Mouse (Mus musculus) embryonic stem cell, embryonic (primary cell): ENCODE measurements around the gene Papln.

ENCODE experiments used
- CTCF ChIA-PET, 4 experiments: fragments of 300-600 bp in 2 of 4; fragments of 350-600 bp in 2 of 4; sonication (Branson Sonifier 250); formaldehyde crosslinking; loops; one replicate each; lab custom pipeline; 2022; ENCODE audit warnings: inconsistent platforms in 2 of 4; lab: Charles Lee
- POLR2A ChIA-PET, 4 experiments: fragments of 300-600 bp in 2 of 4; fragments of 350-600 bp in 2 of 4; sonication (Branson Sonifier 250); formaldehyde crosslinking; loops; one replicate each; lab custom pipeline; 2022; ENCODE audit warnings: antibody characterized with exemption in 4 of 4, inconsistent platforms in 1 of 4; lab: Charles Lee

Papln gene

DNA sequence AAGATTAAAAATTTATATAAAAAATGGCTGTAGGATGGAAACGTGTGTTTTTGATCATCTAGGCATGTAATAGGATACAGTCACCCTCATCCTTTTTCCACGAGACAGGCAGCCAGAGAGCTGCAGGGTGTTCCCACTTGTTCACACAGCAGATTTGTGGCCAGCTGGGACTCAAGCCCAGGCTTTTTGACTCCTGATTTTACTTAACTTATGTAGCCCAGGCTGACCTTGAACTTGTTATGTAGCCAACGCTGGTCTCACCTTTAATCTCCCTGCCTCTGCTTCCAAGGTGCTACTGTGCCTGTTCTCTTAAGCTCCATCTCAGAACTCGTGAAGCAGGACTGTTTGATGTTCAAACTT lies 26.3 kb downstream of the Papln start:
- CTCF ChIA-PET, result interaction anchor here in 1 of 4 experiments (0.6 kb wide), 1 partner anchor 27 kb away, joined by 3 read pairs; no protein-coding TSS in a partner anchor
- POLR2A ChIA-PET, result interaction anchor here in 1 of 4 experiments (0.6 kb wide), 1 partner anchor 10 kb away, joined by 3 read pairs; no protein-coding TSS in a partner anchor

DNA sequence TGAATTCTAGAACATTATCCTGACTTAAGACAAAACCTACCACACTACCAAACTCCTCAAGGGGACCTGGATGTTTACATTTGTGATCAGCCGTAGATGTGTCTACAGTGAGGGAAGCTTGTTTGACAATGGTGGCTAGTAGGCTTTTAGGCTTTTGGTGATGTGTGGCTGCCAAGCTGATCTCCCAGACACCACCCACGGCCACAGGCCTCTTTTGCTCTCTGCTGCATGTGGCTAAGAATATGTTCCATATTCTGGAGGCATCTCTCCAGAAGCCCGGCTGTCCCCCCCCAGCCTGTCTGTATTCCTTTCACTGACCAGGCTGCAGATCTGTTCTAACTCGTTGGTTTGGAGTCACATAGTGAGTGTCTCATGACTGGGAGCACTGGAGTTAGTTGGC lies 27.3 kb downstream of the Papln start:
- CTCF ChIA-PET, result no interaction called here

DNA sequence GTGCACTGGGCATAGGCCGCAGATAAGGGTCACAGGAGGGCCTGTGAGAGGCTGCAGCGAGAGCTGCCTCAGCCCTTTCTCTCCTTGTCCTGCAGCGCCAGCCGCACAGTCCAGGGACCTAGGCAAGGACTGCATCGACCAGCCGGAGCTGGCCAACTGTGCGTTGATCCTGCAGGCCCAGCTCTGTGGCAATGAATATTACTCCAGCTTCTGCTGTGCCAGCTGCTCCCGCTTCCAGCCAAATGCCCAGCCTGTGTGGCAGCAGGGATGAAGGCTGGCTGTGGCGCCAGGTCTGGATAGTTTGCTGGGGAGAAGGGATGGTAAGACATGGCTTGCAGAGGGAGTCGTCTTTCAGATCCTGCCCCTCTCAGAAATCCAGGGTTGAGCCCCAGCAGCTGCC lies 28.3 kb downstream of the Papln start:
- ChIA-PET POLR2A (interaction anchor here in 2 of 4 experiments (0.5 to 1.5 kb wide), 3 partner anchors 8 to 255 kb away, joined by 3 to 13 read pairs (median 4); no protein-coding TSS in a partner anchor), CTCF (no interaction called here)

More for the DNA sequence above, 27.3 kb downstream of the Papln start:
- POLR2A ChIA-PET, result no interaction called here

DNA sequence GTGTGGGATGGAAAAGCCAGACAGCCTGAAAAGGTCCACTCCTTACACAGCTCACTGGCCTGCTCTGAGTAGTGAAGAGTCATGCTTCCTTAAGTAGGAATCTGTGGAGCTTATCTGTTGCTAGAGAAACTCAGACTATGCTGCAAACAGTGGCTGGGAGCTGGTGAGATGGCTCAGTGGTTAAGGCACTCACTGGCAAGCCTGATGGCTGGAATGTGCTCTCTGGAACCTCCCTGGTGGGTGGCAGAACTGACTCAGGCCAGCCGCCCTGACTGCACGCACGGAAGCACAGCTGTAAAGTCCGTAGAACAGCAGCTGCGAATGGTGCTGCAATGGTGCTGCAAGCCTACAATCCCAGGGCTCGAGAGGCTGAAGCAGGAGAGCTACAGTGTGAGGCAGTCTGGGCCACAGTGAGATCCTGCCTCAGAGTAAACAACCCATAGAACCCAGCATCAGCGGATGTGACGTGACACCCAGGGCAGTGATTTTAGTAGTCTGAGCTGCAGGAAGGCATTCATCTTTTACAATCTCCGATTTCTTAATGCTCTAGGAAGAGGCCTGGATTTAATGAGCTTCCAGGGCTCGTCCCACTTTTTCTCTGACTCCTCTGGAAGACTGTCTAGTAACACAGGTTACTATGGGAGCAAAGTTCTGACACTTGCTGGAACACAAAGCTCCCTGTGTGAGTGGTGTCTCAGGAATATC lies 29.4 kb downstream of the Papln start:
- POLR2A ChIA-PET, result interaction anchor here in 2 of 4 experiments (0.5 to 1.6 kb wide), 9 partner anchors 9 to 599 kb away, joined by 3 to 4 read pairs (median 3); no protein-coding TSS in a partner anchor
- CTCF ChIA-PET, result interaction anchor here in 1 of 4 experiments (0.5 to 1.1 kb wide), 3 partner anchors 79 to 274 kb away, joined by 3 to 4 read pairs (median 3); no protein-coding TSS in a partner anchor

DNA sequence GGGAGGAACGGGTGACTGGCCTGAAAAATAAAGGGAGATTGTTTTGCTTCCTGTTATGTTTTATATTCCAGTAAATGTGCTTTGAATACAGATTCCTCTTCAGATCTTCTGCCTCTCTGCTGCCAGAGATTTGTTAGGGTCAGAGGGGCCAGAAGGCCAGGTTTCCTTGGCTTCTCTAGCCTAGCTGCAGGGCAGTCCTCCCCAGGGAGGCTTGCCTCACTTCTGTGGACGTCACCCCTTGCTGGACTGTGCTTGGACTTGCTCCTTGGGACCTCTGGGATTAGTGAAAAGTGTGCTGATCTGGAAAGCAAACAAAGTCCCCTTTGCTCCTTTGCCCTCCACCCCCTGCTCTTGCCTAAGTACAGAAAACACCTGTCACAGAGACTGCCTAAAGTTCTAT lies 31.6 kb downstream of the Papln start:
- ChIA-PET CTCF (no interaction called here), POLR2A (no interaction called here)

DNA sequence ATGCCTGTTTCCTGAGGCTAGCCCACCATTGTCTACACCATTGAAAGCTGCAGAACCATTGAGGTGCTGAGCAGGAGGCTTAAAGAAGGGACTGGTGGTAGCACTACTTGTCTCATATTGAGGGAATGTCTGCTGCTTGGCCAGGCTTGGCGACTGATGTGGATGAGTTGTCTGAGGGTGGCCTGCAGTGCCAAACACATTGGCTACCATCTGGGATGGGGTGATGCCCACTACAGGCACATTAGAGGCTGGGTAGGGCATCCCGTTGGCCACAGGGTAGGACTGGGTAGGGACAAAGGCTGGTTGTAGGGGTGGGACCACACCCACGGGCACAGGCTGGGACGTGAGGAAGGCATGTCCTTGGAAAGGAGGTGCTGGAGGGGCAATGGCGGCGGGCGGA lies 32.2 kb downstream of the Papln start:
- ChIA-PET POLR2A (no interaction called here), CTCF (interaction anchor here in 1 of 4 experiments (0.5 kb wide), 1 partner anchor 698 kb away, joined by 3 read pairs; no protein-coding TSS in a partner anchor)

DNA sequence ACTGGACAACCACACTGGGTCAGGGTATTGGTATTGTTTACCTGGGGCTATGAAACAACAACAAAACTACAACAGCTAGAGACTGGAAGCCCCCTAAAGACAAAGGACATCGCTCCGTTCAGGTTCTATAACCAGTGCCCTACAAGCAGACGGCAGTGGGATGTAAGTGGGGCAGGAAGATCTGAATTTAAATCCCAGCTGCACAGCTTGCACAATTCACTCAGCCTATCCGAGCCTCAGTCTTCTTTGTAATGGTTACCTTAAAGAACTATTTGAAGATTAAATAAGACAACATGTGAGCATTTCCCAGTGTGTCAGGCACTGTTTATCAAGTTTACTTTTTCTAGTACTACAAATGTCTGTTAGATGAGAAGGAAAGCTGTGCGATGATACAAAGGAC lies 34.9 kb downstream of the Papln start:
- POLR2A ChIA-PET, result interaction anchor here in 1 of 4 experiments (1.1 to 2.1 kb wide), 3 partner anchors 12 to 84 kb away, joined by 3 to 7 read pairs (median 4); no protein-coding TSS in a partner anchor
- CTCF ChIA-PET, result interaction anchor here in 1 of 4 experiments (0.6 kb wide), 1 partner anchor 34 kb away, joined by 3 read pairs; no protein-coding TSS in a partner anchor

DNA sequence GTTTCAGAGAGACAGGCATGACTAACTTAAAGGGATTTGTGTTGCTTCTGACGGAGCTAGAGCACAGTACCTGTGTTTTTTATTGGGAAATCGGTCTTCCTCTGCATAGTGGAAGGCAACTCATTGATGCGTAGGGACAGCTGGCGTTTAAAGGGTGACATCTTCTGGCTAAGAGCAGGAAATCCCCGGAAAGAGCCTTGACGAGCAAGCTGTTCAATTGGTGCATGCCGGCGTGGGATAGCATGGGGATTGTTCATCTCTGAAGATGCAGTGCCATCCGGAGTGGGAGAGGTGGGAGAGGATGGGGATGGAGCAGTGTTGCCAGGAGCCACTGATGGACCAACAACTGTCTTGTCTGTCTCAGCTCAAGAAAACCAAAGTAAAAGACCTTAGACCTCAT lies 37.5 kb downstream of the Papln start:
- ChIA-PET CTCF (interaction anchor here in 2 of 4 experiments (0.6 to 1.2 kb wide), 3 partner anchors 67 to 384 kb away, joined by 3 to 7 read pairs (median 3); no protein-coding TSS in a partner anchor), POLR2A (interaction anchor here in 3 of 4 experiments (0.6 to 1.3 kb wide), 4 partner anchors 10 to 169 kb away, joined by 3 read pairs; no protein-coding TSS in a partner anchor)

DNA sequence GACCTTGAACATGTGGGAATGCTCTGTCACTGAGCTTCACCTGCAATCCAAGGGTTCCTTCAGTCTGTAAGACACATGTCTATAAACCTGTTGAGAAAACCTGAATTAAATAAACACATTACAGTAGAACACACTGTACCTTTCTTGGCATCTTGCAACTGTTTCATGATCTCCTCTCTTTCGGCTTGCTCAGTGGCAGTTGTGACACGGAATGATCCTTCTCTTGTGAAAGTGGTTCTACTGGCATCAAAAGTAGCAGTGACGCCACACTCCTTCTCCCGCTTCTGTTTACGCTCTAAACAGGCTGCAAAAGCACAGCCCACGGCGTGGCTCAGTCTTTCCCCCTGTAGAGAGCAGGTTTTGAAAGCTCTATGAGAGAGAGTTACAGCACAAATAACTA lies 40.2 kb downstream of the Papln start:
- CTCF ChIA-PET, result no interaction called here
- POLR2A ChIA-PET, result no interaction called here

DNA sequence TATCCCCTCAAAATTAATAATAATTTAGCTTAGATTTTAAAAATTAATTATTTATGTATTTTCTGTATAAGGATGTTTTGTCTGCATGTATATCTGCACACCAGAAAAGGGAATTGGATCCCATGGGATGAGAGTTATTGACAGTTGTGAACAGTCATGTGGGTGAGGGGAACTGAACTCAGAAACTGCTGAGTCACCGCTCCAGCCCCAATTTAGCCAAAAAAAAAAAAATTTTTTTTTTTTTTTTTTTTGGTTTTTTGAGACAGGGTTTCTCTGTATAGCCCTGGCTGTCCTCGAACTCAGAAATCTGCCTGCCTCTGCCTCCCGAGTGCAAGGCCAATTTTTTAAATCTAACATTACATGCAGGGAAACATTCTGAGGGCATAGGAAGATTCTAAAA lies 48.5 kb downstream of the Papln start:
- POLR2A ChIA-PET, result interaction anchor here in 3 of 4 experiments (0.6 to 1.9 kb wide), 16 partner anchors 9 to 355 kb away, joined by 3 to 14 read pairs (median 4); no protein-coding TSS in a partner anchor
- CTCF ChIA-PET, result no interaction called here

DNA sequence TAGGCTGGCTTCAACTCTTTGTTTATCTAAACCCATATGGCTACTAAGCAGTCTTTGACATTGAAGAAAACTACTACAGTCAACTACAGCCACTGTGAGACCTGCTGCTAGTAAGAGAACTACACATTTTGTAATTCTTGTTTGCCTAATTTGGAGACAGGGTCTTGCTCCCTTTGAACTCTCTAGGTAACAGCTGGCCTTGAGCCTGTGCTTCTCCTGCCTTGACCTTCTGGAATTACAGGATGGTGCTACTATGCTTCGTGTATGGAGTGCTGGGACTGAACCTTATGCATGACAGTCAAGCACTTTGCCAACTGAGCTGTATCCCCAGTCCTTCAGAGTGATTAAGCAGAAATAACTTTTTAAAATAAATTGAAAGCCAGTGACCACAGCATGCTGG lies 53.2 kb downstream of the Papln start:
- ChIA-PET POLR2A (no interaction called here), CTCF (no interaction called here)

DNA sequence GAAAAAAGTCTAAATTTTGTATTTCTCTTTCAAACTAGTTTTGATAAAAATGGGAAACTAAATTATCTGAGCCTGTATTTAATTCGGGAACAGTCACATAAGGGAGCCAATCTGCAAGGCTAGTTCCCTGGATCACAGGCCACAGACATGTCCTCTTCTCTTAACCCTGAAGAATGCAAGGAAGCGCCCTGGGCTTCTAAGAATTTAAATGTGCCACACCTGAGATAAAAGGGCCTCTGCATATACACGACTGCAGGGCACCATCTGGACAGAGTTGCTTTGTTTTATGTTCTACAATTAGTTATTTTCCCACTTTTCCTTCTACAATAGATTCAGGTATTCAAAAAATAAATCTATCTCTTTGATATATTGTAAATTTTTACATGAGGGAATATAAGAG lies 67.0 kb downstream of the Papln start:
- CTCF ChIA-PET, result interaction anchor here in 1 of 4 experiments (0.7 kb wide), 1 partner anchor 302 kb away, joined by 3 read pairs; no protein-coding TSS in a partner anchor
- POLR2A ChIA-PET, result no interaction called here

DNA sequence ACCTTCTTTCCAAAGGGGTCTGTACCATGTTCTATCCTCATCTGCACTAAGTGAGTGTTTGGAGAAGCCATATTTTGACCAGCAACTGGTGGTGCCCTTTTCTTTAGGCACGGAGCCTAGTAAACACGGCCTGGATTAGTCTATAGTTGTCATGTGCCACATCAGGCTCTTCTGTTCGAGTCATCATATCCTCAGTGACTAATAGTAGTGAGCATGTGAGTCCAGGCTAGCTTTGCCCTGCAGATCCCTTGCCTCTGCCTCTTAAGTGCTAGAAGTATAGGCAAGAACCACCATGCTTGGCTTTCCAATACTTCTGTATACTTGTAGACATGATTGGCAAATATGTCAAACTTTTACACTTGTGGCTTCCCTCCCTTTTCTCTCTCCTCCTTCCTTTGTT lies 70.5 kb downstream of the Papln start:
- ChIA-PET CTCF (no interaction called here), POLR2A (no interaction called here)

DNA sequence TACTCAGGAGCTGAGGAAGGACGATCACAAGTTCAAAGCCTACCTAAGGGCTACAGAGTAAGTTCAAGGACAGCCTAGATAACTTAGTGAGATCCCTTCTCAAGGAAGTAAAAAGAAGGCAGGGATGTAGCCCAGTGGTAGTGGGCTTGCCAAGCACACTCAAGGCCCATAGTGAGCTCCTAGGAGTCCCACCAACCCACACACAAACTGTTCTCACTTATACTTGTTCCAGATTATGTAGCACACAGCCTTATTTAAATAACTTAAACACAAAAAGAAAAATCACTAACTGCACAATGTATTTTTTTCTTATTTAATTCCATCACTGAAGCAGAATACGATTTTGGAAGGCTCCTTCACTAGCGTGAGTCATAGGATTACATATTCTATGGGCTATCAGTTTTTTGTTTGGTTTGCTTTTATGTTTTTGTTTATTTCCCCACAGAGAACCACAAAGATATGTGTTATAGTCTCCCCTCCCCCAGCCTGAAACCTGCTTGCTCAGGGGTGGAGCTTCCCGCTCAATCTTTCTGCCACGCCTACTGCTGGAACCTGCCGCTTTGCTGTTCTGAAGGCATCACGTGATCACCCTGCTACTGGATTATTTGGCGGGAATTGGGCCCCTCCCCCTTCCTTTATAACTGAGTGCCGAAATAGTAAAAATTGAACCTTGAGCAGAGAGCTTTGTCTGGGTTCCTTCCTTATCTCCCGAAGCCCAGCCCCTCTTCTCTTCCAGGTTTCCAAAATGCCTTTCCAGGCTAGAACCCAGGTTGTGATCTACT lies 78.2 kb downstream of the Papln start:
- ChIA-PET CTCF (interaction anchor here in 1 of 4 experiments (0.5 to 0.6 kb wide), 2 partner anchors 67 to 272 kb away, joined by 4 to 9 read pairs; no protein-coding TSS in a partner anchor), POLR2A (interaction anchor here in 2 of 4 experiments (0.5 to 2.3 kb wide), 10 partner anchors 9 to 130 kb away, joined by 3 to 7 read pairs (median 4); no protein-coding TSS in a partner anchor)
